Mouse (Mus musculus): Measurements from ENCODE around the gene Mtcl1.

The Mtcl1 gene

GRCm38 (mm10) chr17:66410884-66411426 lies 38.6 kb downstream of the Mtcl1 start:
- DNase-seq (ENCODE audit: low read depth in 1 of 2, low spot score in 2 of 2): no peak

GRCm38 (mm10) chr17:66409070-66409605 lies 40.4 kb downstream of the Mtcl1 start:
- no peak for DNase-seq (ENCODE audit: low read depth in 1 of 2, low spot score in 2 of 2)

DNA sequence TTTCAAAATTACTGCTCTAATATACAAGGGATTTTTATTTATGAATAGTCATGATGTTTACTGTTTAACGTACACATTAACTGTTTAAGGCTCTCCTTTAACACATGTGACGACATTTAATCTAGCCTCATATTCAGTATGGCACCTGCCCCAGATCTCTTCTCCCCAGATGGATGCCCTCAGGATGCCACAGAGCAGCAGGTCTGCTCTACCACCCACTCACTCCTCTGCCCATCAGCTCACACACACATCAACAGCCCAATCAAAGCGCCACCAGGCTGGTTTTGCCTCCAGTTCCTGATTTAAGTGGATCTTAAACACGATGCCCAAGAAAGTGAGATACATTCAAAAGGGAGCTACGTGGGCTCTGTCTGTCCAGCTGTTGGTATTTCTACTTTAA lies 41.1 kb downstream of the Mtcl1 start:
- no peak for DNase-seq (ENCODE audit: low read depth in 1 of 2, low spot score in 2 of 2)

GRCm38 (mm10) chr17:66407833-66408232 lies 41.7 kb downstream of the Mtcl1 start:
- DNase-seq (ENCODE audit: low read depth in 1 of 2, low spot score in 2 of 2): no peak

DNA sequence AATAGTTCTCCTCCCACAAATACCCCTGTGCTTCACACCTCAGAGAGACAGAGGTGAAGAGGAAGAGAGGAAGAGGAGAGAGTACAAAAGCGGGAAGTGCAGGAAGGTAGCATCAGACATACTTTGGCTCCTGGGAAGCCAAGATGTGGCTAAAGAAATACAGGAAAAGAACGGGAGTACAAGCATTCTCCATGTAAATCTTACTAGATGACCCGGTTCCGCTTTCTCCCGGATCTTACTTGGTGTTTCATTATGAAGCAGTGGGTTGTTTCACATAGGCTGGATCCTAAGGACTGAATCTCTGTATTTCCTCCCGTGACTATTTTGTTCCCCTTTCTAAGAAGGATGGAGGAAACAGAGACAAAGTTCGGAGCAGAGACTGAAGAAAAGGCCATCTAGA lies 43.9 kb downstream of the Mtcl1 start:
- DNase-seq (ENCODE audit: low read depth in 1 of 2, low spot score in 2 of 2): no peak

DNA sequence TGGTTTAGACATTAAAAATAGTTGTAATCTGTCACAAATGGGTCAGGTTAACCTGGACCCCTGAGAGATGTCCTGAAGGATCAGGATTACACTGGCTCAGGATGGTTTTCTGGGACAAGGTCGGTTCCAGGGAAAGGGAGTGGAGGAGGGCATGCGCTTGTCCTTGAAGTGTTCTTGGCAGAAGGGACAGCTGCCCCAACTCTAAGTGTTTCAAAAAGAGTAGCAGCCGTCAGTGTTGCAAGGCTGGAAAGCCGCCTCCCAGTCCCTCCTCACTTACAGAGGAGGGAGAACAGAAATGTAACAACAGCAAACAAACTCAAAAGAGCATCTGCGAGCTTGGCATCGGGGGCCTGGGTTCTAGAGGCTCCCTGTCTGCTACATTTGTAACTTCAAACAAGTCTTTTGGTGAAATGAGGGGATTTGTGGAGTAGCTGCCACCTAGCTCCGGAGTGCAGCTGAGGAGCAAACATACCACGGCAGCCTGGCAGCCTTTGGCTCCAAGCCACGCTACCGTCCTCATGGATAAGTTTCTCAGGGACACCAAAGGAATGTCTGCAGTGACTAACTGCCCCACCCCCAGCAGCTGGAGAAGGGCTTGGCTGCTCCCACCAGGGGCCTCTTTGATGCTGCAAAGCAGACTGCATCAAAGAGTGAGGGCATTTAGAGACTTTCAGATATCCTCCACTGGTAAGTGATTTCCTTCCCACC lies 44.5 kb downstream of the Mtcl1 start:
- DNase-seq (ENCODE audit: low read depth in 1 of 2, low spot score in 2 of 2): no peak

DNA sequence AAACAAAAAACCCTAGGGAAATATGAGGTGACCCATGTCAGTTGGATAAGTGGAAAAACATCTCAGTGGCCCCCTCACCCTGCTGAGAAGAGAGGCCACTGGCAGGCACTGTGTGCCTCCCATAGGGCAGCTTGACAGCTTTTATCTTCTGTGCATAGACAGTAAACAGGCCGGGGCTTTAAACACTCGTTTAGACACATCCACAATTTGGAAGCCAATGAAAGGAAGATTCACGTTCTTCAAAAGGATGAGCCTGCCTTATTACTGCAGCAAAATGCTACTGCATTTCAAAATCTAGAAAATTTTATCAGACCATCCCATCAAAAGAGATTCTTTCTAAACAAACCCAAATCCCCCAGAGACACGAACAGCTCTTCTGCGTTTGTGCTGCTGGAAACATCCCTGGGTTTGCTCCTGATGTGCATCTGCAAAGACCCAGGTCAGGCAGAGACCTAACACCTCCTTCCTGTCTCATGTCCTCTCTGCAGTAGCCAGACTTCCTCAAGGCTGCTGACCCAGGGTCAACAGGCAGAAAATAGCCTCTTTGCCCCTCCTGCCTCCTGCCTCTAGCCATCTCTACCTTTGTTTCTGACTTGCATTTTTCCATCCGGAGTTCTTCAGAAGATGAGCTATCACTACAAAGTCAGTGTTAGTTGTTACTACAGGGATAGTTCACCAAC lies 46.6 kb downstream of the Mtcl1 start:
- DNase-seq (ENCODE audit: low read depth in 1 of 2, low spot score in 2 of 2): no peak

DNA sequence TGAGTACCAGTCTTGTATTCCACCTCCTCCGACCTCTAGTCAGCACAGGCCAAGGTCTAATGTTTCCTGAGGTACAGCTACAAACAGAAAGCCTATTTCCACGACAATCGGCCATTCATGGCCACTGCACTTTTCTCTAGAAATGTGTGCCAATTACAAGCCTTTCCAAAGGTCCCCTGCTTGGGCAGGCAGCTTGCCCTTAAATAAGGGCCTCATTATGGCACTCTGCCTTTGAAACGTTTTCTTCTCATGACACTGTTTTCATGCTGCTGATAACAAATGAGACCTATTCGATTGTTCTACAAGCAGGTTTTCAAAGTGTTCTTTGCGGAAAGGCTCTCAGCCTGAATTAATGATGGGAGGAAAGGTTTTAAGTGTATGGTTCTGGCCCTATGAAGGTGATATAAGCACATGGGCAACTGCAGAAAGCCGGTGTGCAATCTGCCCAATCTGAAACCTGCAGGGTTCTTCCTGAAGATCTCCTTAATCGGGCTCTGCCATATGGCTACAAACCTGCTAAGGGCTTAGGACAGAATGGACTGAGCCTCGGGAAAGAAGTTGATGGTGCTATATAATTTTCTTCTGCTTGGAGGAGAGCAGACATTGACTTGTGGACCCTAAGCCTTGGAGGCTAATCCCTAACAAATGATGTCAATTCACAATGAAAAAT lies 47.8 kb downstream of the Mtcl1 start:
- no peak for DNase-seq (ENCODE audit: low read depth in 1 of 2, low spot score in 2 of 2)

- DNase-seq (ENCODE audit: low read depth in 1 of 2, low spot score in 2 of 2): no peak
These were observed 49.8 kb downstream of the Mtcl1 start for GRCm38 (mm10) chr17:66399780-66400179.

GRCm38 (mm10) chr17:66394571-66394970 lies 55.0 kb downstream of the Mtcl1 start:
- DNase-seq (ENCODE audit: low read depth in 1 of 2, low spot score in 2 of 2): no peak

DNA sequence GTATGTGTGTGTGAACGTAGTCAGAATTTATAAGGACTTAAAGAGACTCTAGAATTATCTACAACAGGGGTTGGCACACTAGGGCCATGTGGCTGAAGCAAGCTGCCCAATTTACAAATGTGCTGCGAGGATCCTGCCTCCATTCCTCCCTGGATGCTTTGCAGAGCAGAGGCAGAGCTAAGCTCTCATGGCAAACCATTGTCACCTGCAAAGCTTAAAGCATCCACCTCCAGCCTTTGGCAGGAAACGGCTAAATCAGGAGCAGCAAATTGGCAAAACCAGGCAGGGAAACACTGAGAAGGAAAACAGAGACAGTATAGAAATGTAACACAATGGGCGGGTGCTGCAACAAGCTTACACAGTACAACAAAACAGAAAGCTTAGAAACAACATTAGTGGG lies 61.2 kb downstream of the Mtcl1 start:
- no peak for DNase-seq (ENCODE audit: low read depth in 1 of 2, low spot score in 2 of 2)

DNA sequence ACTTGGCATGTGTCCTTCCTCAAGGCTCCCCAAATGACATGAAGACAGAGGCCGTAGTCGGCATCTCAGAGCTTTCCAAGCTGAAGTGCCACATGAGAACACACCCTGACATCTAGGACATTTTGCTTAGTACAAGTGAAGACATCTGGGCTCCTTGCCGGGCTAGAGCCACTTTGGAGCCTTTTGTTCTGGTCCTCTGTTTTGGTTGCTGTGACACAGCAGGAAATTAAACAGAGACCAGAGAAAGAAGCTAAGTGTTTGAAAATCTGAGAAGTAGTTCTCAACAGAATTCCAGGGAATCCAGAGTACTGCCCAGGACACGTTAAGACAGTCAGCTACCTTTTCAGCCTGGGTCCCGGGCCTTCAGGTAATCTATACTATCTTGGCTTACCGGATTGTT lies 68.2 kb downstream of the Mtcl1 start:
- DNase-seq (ENCODE audit: low read depth in 1 of 2, low spot score in 2 of 2): no peak

DNA sequence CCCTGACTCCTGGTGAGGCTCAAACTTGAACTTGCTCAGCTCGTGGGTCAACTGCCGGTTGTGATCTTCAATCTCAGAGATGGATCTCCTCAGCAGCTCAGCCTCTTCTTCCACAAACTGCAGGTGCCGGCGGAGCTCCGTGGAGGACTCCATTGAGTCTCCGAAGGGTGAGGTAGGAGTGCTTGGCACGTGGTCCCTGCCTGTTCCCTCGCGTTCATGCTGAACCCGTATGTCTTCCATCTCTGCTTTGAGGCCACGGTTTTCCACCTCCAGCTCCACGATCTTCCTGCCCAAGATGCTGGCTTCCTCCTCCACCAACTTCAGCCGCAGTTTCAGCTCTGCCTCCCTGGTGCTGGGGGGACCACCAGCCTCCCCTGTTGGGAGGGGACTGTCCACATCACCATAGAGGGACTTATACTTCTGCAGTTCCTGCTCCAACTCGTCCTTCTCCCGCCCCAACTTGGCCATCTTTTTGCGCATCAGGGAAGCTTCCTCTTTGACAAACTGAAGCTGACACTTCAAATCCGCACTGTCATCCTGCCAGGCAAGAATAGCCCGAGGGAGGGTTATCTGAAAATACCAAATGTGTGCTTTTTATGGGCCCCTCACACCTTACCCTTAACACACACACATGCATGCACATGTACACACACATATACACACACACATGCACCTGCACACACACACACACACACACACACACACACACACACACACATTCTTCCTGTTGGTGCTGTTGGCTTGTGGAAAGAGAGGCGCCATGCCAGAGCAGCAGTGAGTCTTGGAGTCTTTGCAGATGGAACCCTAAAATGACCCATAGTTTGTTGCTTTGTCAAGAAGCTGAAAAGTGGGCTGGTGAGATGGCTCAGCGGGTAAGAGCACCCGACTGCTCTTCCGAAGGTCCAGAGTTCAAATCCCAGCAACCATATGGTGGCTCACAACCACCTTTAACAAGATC lies 69.4 kb downstream of the Mtcl1 start:
- DNase-seq (ENCODE audit: low read depth in 1 of 2, low spot score in 2 of 2): no peak

- no peak for DNase-seq (ENCODE audit: low read depth in 1 of 2, low spot score in 2 of 2)
These were observed 70.2 kb downstream of the Mtcl1 start for GRCm38 (mm10) chr17:66379308-66379707.

- DNase-seq (ENCODE audit: low read depth in 1 of 2, low spot score in 2 of 2): no peak
These were observed 71.4 kb downstream of the Mtcl1 start for GRCm38 (mm10) chr17:66378127-66378526.

DNA sequence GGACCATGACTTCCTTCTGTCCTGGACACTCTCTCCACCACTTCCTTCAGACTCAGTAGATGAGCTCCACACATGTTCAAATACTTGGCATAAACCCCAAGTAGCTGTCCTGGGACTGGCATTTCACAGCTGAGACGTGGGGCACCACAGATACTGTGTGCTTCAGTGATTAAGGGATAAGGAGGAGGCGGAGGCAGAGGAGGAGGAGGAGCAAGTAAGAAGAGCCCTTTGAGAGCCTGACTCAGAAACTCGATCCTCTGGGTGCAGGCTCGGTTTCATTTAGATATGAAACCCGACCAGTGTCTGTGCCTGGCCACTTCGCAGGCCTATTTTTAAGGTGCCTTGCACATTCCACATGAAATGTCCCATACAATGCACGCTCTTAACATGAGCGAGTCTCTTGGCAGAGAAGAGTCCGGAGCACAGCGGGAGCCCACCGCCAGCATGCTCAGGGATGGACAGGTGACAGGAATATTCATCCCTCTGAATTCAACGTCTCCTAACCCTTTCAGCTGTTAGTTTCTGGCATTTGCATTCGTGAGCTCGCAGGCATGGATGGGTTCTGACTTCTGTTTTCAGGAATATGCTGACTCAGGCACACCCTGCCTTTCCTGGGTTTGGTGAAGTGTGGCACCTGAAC lies 74.8 kb downstream of the Mtcl1 start:
- no peak for DNase-seq (ENCODE audit: low read depth in 1 of 2, low spot score in 2 of 2)

- DNase-seq (ENCODE audit: low read depth in 1 of 2, low spot score in 2 of 2): no peak
These were observed 78.7 kb downstream of the Mtcl1 start for GRCm38 (mm10) chr17:66370867-66371266.

GRCm38 (mm10) chr17:66369777-66370176 lies 79.8 kb downstream of the Mtcl1 start:
- DNase-seq (ENCODE audit: low read depth in 1 of 2, low spot score in 2 of 2): no peak

- DNase-seq (ENCODE audit: low read depth in 1 of 2, low spot score in 2 of 2): no peak
These were observed 81.4 kb downstream of the Mtcl1 start for GRCm38 (mm10) chr17:66368127-66368526.

DNA sequence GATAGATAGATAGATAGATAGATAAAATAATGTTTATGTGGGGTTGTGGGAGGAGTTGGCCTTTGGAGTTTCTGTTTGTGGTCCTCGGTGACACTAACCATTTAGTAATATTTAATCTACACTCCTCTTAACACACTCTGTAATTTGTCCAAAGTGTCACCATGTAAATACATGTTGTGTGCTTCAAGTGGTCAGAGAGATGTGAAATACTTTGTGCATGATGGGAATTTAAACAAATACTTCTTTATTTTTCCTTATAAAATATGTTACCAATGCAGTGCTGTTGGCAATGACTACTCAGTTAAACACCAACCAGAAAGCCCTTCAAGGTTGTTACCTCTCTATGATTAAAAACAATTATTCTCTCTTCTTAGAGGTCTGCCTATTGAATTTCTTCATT lies 83.9 kb downstream of the Mtcl1 start:
- no peak for DNase-seq (ENCODE audit: low read depth in 1 of 2, low spot score in 2 of 2)

Data from monocyte, adult 2 months (primary cell).